Mouse (Mus musculus) lung, postnatal 0 days (tissue): ENCODE data around the gene Padi3.

Experiments used
- CTCF ChIP-seq: IDR thresholded peaks from 2 replicates; pipeline ENCODE4 v1.5.1; 2016; ENCODE audit warnings: antibody characterized with exemption, mild to moderate bottlenecking
- EP300 ChIP-seq: IDR thresholded peaks from 2 replicates; pipeline ENCODE4 v1.6.1; 2016; ENCODE audit warnings: antibody characterized with exemption, mild to moderate bottlenecking, control low read depth

GRCm38 (mm10) chr4:140741401-140741800 is 69.0 kb downstream of the Padi3 start:
- no peak for TF ChIP-seq CTCF
- TF ChIP-seq EP300: no peak
